Mouse (Mus musculus) forebrain, embryonic 12.5 days (tissue): ENCODE measurements around the gene Cldn13. TPM values are rescaled to one million over a fixed set of nuclear protein-coding genes. Genes with fewer than 3 reads are reported as not detected.

Experiments used
- ATAC-seq: fragments of 200-750 bp; cut with Nextera tagmentation; 2 replicates; pipeline ENCODE4 v1.8.0; 2017; ENCODE audit warnings: moderate TSS enrichment; ENCODE audit not compliant: low FRiP score
- H3K27ac ChIP-seq: fragments of 300-500 bp; sonication (generic); 2 replicates; pipeline ENCODE4 v1.5.1; 2016; ENCODE audit warnings: mild to moderate bottlenecking
- H3K27me3 ChIP-seq: fragments of 300-500 bp; sonication (generic); 2 replicates; pipeline ENCODE4 v1.6.1; 2016; ENCODE audit warnings: mild to moderate bottlenecking
- H3K36me3 ChIP-seq: fragments of 300-500 bp; sonication (generic); replicated peaks from 2 replicates; pipeline ENCODE4 v1.6.1; 2016; ENCODE audit warnings: mild to moderate bottlenecking
- H3K4me1 ChIP-seq: fragments of 300-500 bp; sonication (generic); 2 replicates; pipeline ENCODE4 v1.6.1; 2016
- H3K4me2 ChIP-seq: fragments of 300-500 bp; sonication (generic); 2 replicates; pipeline ENCODE4 v1.6.1; 2016; ENCODE audit warnings: mild to moderate bottlenecking, moderate library complexity
- H3K4me3 ChIP-seq: fragments of 300-500 bp; sonication (generic); replicated peaks from 2 replicates; pipeline ENCODE4 v1.5.1; 2016; ENCODE audit warnings: mild to moderate bottlenecking
- H3K9ac ChIP-seq: fragments of 300-500 bp; sonication (generic); 2 replicates; pipeline ENCODE4 v1.6.1; 2016; ENCODE audit warnings: mild to moderate bottlenecking
- H3K9me3 ChIP-seq: fragments of 300-500 bp; sonication (generic); 2 replicates; pipeline ENCODE4 v1.6.1; 2016
- WGBS: fragments of 180-500 bp; shearing (Covaris S2); methylation state at CpG from one replicate; pipeline ENCODE4 v1.1.7; 2016; 5-methylcytosine and 5-hydroxymethylcytosine counted together
- polyA plus RNA-seq: library from polyadenylated mRNA; unstranded; fragments of >200 nt; fragmentation: Nextera tagmentation; extraction: Ambion mirVana; gene quantifications from 2 replicates; pipeline ENCODE4 v1.2.1, GENCODE M21; 2016

The Cldn13 gene
- polyA plus RNA-seq, 1 experiment from 2014 or later = 2.0 TPM

DNA sequence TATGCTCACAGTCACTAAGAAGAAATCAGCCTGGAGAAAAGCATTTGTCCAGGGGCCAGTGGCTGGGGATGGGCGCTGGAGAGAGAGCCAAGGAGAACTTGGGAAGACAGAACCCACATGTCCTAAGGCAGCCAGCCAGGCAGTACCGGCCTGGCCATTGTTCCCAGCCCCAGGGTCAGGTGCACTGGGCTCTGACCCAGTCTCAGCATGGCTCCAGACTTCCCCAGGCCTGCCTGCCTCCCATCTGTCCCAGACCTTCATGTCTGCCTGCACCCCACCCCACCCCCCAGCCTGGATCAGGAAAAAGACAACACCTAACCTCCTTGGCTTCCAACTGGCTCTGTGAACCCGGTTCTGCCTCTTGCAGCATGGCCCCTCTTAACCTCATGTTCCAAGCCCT lies 32.2 kb downstream of the Cldn13 start:
- no peaks in the 10 kb centered on the region for H3K36me3 ChIP-seq
- no peak overlapping the region for H3K4me2 ChIP-seq
- no peaks in the 10 kb centered on the region for H3K27me3 ChIP-seq
- ATAC-seq = no peak
- H3K4me1 ChIP-seq = peaks cover 3% of the 10 kb centered on the region; the same call in 1 of the 2 replicates
- no peak overlapping the region for H3K4me3 ChIP-seq
- H3K9ac ChIP-seq = no peak overlapping the region
- no peak overlapping the region for H3K27ac ChIP-seq
- no peaks in the 10 kb centered on the region for H3K9me3 ChIP-seq
- 68% methylated on average over 3 of the region's 3 CpGs for WGBS

DNA sequence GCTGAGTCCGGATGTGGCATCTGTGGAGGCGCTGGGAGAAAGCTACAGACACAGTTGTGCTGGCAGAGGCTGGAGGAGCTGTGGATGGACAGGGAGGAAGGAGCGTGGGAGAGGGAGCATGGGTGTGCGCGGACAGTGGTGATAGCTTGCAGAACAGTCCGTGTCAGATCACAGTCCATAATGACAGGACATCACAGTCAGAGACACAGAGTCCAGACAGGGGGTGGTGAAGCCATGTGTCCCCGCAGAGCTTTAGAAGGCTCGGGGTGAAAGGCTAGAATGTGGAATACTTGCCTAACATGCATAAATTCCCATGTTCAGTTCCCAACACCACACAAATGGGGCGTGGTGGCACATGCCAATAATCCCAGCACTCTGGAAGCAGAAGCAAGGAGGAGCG lies 38.5 kb downstream of the Cldn13 start:
- no peak for ATAC-seq
- H3K9me3 ChIP-seq = no peaks in the 10 kb centered on the region
- H3K36me3 ChIP-seq = no peaks in the 10 kb centered on the region
- WGBS = 83% methylated on average over 10 of the region's 10 CpGs
- H3K27ac ChIP-seq = no peak overlapping the region
- no peak overlapping the region for H3K4me2 ChIP-seq
- no peak overlapping the region for H3K9ac ChIP-seq
- H3K27me3 ChIP-seq = no peaks in the 10 kb centered on the region
- no peak overlapping the region for H3K4me3 ChIP-seq
- no peaks in the 10 kb centered on the region for H3K4me1 ChIP-seq

DNA sequence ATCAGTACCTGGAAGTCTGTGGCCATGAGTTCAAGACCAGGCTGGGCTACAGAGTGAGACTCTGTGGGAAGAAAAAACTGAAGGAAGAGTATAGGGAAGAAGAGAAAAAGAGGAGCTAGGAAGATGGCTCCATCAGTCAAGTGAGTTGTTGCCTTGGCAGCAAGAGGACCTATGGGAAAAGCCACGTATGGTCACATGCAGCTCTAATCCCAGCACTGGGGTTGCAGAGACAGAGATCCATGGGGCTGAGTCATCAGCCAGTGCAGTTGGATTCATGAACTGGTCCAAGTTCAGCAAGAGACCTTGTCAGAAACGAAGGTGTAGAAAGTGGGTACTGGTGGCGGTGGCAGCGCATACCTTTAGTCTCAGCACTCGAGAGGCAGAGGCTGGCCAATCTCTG lies 40.1 kb downstream of the Cldn13 start:
- no peak overlapping the region for H3K27ac ChIP-seq
- no peak overlapping the region for H3K9ac ChIP-seq
- H3K4me1 ChIP-seq = no peaks in the 10 kb centered on the region
- H3K9me3 ChIP-seq = no peaks in the 10 kb centered on the region
- no peak overlapping the region for H3K4me3 ChIP-seq
- WGBS = 95% methylated on average over 5 of the region's 5 CpGs
- no peaks in the 10 kb centered on the region for H3K27me3 ChIP-seq
- ATAC-seq = no peak
- H3K4me2 ChIP-seq = no peak overlapping the region
- no peaks in the 10 kb centered on the region for H3K36me3 ChIP-seq

DNA sequence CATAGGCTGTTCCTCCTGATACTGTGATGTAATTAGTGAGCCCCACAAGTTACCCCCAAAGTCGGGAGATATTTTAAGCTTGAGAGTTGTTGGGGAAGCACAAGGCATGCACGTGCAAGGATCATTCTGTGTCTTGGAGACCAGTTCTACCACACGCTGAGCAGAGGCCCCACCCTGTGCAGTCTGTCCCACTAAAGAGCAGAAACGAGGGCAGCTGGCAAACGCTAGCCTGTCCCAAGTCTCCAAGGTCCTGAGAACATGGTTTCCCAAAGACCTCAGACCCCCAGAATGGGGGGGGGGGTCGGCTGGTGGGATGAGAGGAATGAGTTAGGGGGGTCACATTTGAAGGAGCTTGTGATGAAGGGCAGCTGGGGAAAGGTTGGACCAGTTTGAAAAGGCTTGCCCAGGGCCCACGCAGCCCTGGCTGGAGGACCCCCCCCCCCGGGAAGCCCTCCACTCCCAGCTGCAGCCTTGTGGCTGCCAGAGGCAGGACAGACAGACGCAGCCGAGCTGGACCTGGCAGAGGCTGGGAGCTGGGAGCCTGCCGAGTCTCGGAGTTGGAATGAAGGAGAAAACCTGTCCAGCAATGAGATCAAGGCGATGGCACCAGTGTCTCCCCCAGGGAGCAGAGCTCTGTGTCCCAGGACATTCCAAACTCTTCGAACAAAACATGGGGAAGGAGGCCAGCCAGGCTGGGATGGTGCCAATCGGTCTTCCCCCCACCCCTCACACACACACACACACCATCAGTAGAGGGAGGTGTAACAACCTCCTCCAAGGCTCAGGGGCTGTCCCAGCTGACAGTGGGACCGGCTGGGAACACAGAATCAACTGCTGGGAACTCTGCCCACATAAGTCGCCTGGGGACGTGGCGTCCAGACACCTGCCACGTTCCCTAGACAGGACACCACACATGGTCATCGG lies 41.1 kb downstream of the Cldn13 start:
- Histone ChIP-seq H3K27me3 (no peaks in the 10 kb centered on the region), H3K27ac (no peak overlapping the region), H3K36me3 (no peaks in the 10 kb centered on the region), H3K4me2 (no peak overlapping the region), H3K9ac (no peak overlapping the region), H3K9me3 (no peaks in the 10 kb centered on the region), H3K4me1 (no peaks in the 10 kb centered on the region), H3K4me3 (no peak overlapping the region)
- ATAC-seq = no peak
- 80% methylated on average over 21 of the region's 21 CpGs for WGBS

DNA sequence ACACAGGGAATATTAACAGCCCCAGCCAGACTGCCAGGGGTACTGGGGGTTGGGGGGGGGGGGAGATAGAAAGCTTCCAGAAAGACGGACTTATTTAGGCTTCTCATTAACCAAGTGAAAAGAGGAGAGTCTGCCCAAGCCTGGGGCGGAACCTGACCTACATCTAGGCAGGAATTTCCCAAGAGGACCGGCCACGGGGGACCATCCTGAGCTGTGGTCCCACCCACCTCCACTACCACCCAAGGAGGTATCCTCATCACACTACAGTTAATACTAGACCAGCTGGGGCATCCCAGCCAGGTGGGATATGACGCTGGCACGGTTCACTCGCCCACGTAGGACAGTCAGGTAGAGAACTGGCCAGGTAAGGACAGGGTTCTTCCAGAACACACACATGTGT lies 42.3 kb downstream of the Cldn13 start:
- no peaks in the 10 kb centered on the region for H3K4me1 ChIP-seq
- 81% methylated on average over 8 of the region's 8 CpGs for WGBS
- H3K4me2 ChIP-seq = no peak overlapping the region
- ATAC-seq = no peak
- H3K9ac ChIP-seq = no peak overlapping the region
- H3K4me3 ChIP-seq = no peak overlapping the region
- no peak overlapping the region for H3K27ac ChIP-seq
- H3K36me3 ChIP-seq = no peaks in the 10 kb centered on the region
- H3K27me3 ChIP-seq = no peaks in the 10 kb centered on the region
- no peaks in the 10 kb centered on the region for H3K9me3 ChIP-seq

DNA sequence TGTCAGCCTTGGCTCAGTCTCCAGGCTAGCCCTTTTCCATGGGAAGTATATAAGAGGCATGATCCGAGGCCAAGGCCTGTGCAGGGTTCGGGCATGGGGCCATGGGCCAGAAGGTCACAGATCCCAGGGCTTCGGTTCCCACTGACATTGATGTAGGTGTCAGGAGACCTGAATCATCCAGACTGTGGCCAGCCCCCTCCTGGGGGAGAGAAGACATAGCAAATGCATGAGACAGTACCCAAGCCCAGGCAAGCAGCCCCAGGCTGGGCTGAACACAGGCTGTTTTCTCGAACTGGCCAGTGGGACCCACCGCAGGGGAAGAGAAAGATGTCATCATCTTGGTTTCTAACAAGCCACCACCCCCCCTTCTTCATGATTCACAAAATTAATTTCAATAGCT lies 42.7 kb downstream of the Cldn13 start:
- no peak for ATAC-seq
- no peaks in the 10 kb centered on the region for H3K4me1 ChIP-seq
- no peaks in the 10 kb centered on the region for H3K27me3 ChIP-seq
- 84% methylated on average over 5 of the region's 5 CpGs for WGBS
- no peak overlapping the region for H3K9ac ChIP-seq
- H3K27ac ChIP-seq = no peak overlapping the region
- no peaks in the 10 kb centered on the region for H3K9me3 ChIP-seq
- H3K36me3 ChIP-seq = no peaks in the 10 kb centered on the region
- H3K4me3 ChIP-seq = no peak overlapping the region
- H3K4me2 ChIP-seq = no peak overlapping the region

DNA sequence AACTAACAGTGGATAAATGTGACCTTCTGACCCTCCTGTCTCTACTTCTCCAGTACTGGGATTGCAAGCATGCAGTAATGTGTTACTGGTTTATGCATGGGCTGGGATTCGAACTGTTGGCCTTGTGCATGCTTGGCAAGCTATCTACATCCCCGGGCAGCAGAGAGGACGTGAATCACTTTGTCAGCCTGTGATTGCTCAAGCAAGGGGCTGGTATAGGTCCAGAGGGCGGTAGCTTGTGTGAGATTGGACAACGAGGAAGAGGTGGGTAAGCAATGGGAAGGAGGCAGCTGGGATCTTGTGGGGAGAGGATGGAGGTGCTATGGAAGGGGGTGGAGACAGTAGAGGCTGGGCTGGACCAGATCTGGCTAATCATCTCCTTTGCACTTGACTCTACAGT lies 46.8 kb downstream of the Cldn13 start:
- WGBS = 85% methylated on average over 5 of the region's 5 CpGs
- no peaks in the 10 kb centered on the region for H3K4me1 ChIP-seq

DNA sequence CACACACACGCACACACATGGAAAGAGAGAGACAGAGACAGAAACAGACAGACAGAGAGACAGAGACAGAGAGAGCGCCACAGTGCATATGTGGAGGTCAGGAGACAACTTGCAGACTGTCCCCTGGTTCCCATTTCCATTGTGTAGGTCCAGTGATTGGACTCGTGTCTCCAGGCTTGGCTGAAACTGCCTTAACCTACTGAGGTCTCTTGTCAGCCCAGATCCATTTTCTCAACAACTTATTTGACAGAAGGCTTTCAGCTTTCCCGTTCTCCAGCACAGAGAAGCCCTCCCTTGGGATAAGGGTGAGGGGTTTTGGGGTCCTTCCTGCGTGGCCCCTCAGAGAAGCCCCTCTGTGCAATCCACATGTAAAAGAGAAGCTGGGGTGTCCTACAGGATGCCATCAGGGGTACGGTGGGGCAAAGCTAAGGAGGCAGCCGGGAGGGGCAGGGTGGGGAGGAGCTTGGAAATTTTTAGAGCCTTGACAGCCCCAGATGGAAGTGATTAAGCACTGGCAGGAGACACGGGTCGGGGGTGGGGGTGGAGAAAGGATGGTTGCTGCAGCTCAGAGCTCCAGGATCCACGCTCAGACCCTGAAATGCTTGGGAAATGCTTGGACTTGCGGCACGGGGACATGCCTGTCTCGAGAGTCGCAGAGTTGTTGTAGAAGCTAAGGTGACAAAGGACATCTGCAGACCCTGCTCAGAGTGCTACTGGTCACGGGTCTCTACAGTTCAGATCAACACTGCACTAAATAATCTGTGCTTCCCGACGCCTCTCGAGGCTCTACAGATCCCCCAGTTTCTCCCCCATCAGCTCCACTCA lies 47.8 kb downstream of the Cldn13 start:
- no peak overlapping the region for H3K4me2 ChIP-seq
- 72% methylated on average over 18 of the region's 18 CpGs for WGBS
- no peak overlapping the region for H3K9ac ChIP-seq
- H3K4me3 ChIP-seq = no peak overlapping the region
- no peaks in the 10 kb centered on the region for H3K27me3 ChIP-seq
- no peaks in the 10 kb centered on the region for H3K9me3 ChIP-seq
- no peaks in the 10 kb centered on the region for H3K4me1 ChIP-seq
- 0 out of 2 replicates have a peak overlapping the region, but pooled peaks have one; percentile 19 for H3K27ac ChIP-seq
- H3K36me3 ChIP-seq = no peaks in the 10 kb centered on the region
- ATAC-seq = no peak

More for the DNA sequence above, 46.8 kb downstream of the Cldn13 start:
- ATAC-seq = no peak
- Histone ChIP-seq H3K27ac (no peak overlapping the region), H3K36me3 (no peaks in the 10 kb centered on the region), H3K4me3 (no peak overlapping the region), H3K27me3 (no peaks in the 10 kb centered on the region), H3K9me3 (no peaks in the 10 kb centered on the region), H3K4me2 (no peak overlapping the region), H3K9ac (no peak overlapping the region)

DNA sequence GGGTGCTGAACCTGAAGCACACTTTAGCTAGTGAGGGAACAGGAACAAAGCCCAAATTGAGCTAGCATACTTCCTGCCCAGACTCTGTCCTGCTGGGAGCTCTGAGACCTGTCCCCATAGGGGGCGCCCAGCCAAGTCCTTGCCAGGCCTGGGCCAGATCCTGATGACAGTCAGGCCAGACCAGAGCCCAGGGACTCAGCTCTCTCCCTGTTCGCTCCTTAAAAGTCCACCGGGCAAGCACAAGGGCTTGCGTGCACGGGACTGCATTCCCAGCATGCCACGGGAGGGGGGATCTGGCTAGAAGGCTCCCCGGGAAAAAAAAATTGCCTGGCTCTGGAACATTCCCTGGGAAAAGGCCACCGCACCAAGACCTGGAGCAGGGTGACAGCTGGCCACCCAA lies 50.2 kb downstream of the Cldn13 start:
- H3K4me2 ChIP-seq = no peak overlapping the region
- 63% methylated on average over 8 of the region's 8 CpGs for WGBS
- H3K4me1 ChIP-seq = no peaks in the 10 kb centered on the region
- no peak overlapping the region for H3K9ac ChIP-seq
- H3K27me3 ChIP-seq = no peaks in the 10 kb centered on the region
- no peak overlapping the region for H3K27ac ChIP-seq
- no peaks in the 10 kb centered on the region for H3K36me3 ChIP-seq
- no peak overlapping the region for H3K4me3 ChIP-seq
- no peaks in the 10 kb centered on the region for H3K9me3 ChIP-seq
- ATAC-seq = no peak

Other genes with a start within 250 kb of the Cldn13 start
- gene Limk1, start 226.9 kb downstream of the Cldn13 start, polyA plus RNA-seq = 14.5 and 17.3 TPM in 2 replicates
- 3.7 and 3.9 TPM in 2 replicates for gene Eln, start 168.2 kb downstream of the Cldn13 start, polyA plus RNA-seq
- not detected in 2 replicates for gene Tmem270, start 8.8 kb downstream of the Cldn13 start, polyA plus RNA-seq
- 7.7 and 8.8 TPM in 2 replicates for gene Mettl27, start 16.8 kb upstream of the Cldn13 start, polyA plus RNA-seq
- gene Cldn4, start 31.4 kb upstream of the Cldn13 start, polyA plus RNA-seq = 2.0 and 2.8 TPM in 2 replicates
- 6.3 and 7.6 TPM in 2 replicates for gene Cldn3, start 70.7 kb upstream of the Cldn13 start, polyA plus RNA-seq
- gene Abhd11, start 93.6 kb upstream of the Cldn13 start, polyA plus RNA-seq = 42.3 and 43.1 TPM in 2 replicates
- 21.8 and 22.3 TPM in 2 replicates for gene Stx1a, start 108.0 kb upstream of the Cldn13 start, polyA plus RNA-seq
- gene Dnajc30, start 148.7 kb upstream of the Cldn13 start, polyA plus RNA-seq = 27.9 TPM in 2 replicates
- 111 and 125 TPM in 2 replicates for gene Bud23, start 149.4 kb upstream of the Cldn13 start, polyA plus RNA-seq
- 21.9 and 23.2 TPM in 2 replicates for gene Vps37d, start 162.7 kb upstream of the Cldn13 start, polyA plus RNA-seq
- gene Mlxipl, start 174.4 kb upstream of the Cldn13 start, polyA plus RNA-seq = 2.7 and 3.1 TPM in 2 replicates
- gene Tbl2, start 234.1 kb upstream of the Cldn13 start, polyA plus RNA-seq = 27.5 and 29.6 TPM in 2 replicates